Mouse (Mus musculus) megakaryocyte, embryonic 14.5 days (primary cell): ENCODE measurements at regions not wholly inside any gene's neighbourhood (a gene's known extent, or its start where the extent isn't known, plus 50 kb on each side); places are given as distances from the start of the nearest gene placed in this dataset.

Experiments used
- H3K27me3 ChIP-seq: replicated peaks from 2 replicates; pipeline ENCODE3; 2012; ENCODE audit warnings: inconsistent platforms
- H3K36me3 ChIP-seq: replicated peaks from 2 replicates; pipeline ENCODE3; 2012; ENCODE audit warnings: low read length, inconsistent platforms, mixed read lengths
- H3K4me1 ChIP-seq: 2 replicates; pipeline ENCODE4 v1.6.1; 2012; ENCODE audit warnings: inconsistent platforms
- H3K4me3 ChIP-seq: replicated peaks from 2 replicates; pipeline ENCODE3; 2012; ENCODE audit warnings: moderate library complexity, mild to moderate bottlenecking, inconsistent platforms
- H3K9me3 ChIP-seq: 2 replicates; pipeline ENCODE4 v1.6.1; 2012; ENCODE audit warnings: inconsistent platforms
- FLI1 ChIP-seq: IDR thresholded peaks from 2 replicates; pipeline ENCODE4 v1.6.1; 2012; ENCODE audit warnings: low read length, inconsistent platforms, mixed read lengths
- GATA1 ChIP-seq: IDR thresholded peaks from 3 replicates; pipeline ENCODE4 v1.6.1; 2012; ENCODE audit warnings: mixed read lengths, low read length, inconsistent platforms, borderline replicate concordance

DNA sequence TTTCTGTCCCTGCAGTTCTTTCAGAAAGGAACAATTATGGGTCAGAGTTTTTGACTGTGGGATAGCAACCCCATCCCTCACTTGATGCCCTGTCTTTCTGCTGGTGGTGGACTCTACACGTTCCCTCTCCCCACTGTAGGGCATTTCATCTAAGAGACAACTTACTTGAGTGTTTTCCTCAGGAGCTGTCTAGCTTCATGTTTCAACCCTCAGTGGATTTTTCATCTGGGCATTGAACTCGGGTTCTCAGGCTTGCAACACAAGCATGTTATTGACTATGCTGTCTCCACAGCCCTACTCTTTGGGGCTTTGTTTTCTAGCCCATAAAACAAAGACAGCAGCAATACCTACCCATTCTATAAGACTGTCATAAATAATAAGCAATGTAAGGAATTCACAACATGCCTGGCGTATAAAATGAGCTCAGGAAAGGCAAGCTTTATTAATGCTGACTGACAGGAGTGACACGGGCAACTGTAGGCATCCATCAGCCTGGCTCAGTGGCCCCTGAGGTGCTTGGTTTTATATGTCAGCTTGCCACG, 68.0 kb upstream of the Cpm start:
- H3K27me3 ChIP-seq = no peaks in the 10 kb centered on the region
- peaks cover 2% of the 10 kb centered on the region for H3K9me3 ChIP-seq

DNA sequence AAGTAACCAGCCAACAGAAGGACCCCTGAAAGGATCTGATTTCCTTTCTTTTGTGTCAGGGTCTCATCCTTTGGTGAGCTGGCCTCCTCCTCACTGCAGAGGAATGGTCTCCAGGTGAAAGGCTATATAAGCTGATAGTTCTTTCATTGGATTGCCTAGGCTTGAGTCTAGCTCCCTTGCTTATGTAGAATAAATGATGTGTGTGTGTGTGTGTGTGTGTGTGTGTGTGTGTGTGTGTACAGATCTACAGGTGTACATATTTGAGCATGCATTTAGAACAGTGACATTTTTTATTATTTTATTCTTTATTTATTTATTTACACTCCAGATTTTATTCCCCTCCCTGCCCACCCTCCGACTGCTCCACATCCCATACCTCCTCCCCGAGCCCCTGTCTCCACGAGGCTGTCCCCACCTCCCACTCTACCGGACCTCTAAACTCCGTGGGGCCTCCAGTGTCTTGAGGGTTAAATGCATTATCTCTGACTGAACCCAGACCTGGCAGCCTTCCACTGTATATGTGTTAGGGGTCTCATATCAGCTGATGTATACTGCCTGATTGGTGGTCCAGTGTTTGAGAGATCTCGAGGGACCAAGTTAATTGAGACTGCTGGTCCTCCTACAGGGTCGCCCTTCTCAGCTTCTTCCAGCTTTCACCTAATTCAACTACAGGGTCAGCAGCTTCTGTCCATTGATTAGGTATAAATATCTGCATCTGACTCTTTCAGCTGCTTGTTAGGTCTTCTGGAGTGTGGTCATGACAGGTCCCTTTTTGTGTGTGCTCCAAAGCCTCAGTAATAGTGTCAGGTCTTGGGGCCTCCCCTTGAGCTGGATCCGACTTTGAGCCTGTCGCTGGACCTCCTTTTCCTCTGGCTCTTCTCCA, 68.7 kb upstream of the Cpm start:
- Histone ChIP-seq H3K36me3 (no peaks in the 10 kb centered on the region), H3K9me3 (no peaks in the 10 kb centered on the region), H3K4me1 (no peaks in the 10 kb centered on the region), H3K27me3 (no peaks in the 10 kb centered on the region), H3K4me3 (no peak overlapping the region)
- TF ChIP-seq FLI1 (no peak), GATA1 (no peak)

More for the DNA sequence above, 68.0 kb upstream of the Cpm start:
- H3K4me1 ChIP-seq = no peaks in the 10 kb centered on the region
- no peaks in the 10 kb centered on the region for H3K36me3 ChIP-seq
- TF ChIP-seq FLI1 = no peak
- TF ChIP-seq GATA1 = no peak
- no peak overlapping the region for H3K4me3 ChIP-seq

GRCm38 (mm10) chr10:117559615-117560395, 69.5 kb upstream of the Cpm start:
- H3K4me1 ChIP-seq = no peaks in the 10 kb centered on the region
- H3K36me3 ChIP-seq = no peaks in the 10 kb centered on the region
- no peak for TF ChIP-seq FLI1
- no peak for TF ChIP-seq GATA1
- no peak overlapping the region for H3K4me3 ChIP-seq
- no peaks in the 10 kb centered on the region for H3K27me3 ChIP-seq
- peaks cover 6% of the 10 kb centered on the region; the same call in 1 of the 2 replicates for H3K9me3 ChIP-seq

DNA sequence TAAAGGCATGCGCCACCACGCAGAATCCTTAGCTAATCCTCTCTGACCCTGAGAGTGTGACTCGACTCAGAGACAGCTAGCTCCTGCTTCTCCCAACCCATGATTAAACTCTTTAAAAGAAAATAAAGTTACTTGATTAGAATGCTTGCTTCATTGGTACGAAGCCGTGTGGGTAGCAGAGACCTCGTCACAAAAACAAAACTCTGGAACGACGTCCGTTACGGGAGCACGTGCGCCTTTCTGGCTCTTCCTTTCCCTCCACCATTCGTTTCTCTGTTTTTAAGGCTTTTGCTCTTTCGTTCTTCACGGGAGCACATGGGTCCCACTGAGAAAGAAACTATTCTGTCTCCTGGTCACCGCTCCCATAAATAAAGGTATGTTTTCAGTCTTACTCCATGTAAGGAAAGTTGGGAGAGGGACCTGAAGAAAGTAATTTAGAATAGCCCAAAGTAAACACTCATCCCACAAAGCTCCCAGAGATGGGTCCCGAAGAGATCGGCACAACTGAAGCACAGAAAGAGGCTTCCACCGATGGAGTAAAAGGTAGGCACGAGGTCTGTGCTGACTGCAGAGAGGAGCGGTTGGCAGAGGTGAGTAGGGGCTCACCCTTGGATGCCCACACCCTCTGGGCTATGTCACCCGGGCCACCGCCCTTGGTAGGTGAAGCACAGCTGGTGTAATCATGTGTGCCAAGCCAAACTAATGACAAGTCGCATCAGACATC, 70.2 kb upstream of the Cpm start:
- Histone ChIP-seq H3K9me3 (peaks cover 6% of the 10 kb centered on the region; the same call in 1 of the 2 replicates), H3K4me1 (no peaks in the 10 kb centered on the region), H3K4me3 (no peak overlapping the region), H3K27me3 (no peaks in the 10 kb centered on the region), H3K36me3 (no peaks in the 10 kb centered on the region)
- TF ChIP-seq FLI1 = no peak
- no peak for TF ChIP-seq GATA1

DNA sequence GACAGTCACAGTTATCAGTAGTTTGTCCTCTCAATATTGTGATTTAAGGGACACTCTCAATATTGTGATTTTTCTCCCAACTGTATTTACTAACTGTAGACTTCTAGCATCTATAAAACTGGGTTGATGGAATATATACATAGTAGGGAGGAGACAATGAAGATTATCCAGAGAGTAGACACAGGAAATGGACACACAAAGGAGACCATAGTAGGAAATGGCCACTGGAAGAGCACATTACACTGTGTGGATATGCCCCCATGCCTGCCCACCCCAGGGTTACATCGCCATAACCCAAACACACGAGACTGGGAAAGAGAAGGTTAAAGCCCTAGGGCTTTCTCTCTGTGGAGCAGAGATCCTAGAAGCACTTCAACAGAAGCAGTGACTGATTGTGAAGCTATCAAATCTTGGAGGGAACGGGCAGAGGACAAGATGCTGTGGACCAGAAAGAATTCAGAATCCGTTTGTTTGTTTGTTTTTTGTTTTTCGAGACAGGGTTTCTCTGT, 71.0 kb upstream of the Cpm start:
- Histone ChIP-seq H3K27me3 (no peaks in the 10 kb centered on the region), H3K4me1 (no peaks in the 10 kb centered on the region), H3K4me3 (no peak overlapping the region), H3K36me3 (no peaks in the 10 kb centered on the region), H3K9me3 (peaks cover 6% of the 10 kb centered on the region; the same call in 1 of the 2 replicates)
- no peak for TF ChIP-seq GATA1
- no peak for TF ChIP-seq FLI1

DNA sequence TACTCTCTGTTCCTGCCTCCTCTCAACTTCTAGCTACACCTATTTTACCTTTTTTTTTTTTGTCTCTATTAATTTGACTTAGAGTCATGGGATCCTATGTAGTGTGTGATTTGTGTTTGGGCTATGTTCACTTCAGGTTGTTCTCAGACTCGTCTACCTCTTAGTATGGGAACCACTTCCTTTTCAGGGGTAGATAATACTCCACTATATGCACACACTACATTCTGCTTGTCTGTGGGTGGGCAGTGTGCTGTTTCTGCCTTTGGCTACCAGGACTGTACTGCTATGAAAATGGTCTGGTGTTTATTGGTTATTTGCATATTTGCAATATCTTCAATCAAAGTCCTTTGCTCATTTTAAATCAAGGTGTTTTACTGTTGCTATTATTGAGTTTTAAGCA, 71.6 kb upstream of the Cpm start:
- peaks cover 6% of the 10 kb centered on the region; the same call in 1 of the 2 replicates for H3K9me3 ChIP-seq
- TF ChIP-seq FLI1 = no peak
- no peak for TF ChIP-seq GATA1
- no peak overlapping the region for H3K4me3 ChIP-seq
- no peaks in the 10 kb centered on the region for H3K36me3 ChIP-seq
- no peaks in the 10 kb centered on the region for H3K4me1 ChIP-seq
- no peaks in the 10 kb centered on the region for H3K27me3 ChIP-seq

GRCm38 (mm10) chr10:117556851-117557542, 72.3 kb upstream of the Cpm start:
- peaks cover 10% of the 10 kb centered on the region for H3K9me3 ChIP-seq
- no peaks in the 10 kb centered on the region for H3K27me3 ChIP-seq
- no peaks in the 10 kb centered on the region for H3K4me1 ChIP-seq
- TF ChIP-seq FLI1 = no peak
- no peak for TF ChIP-seq GATA1
- H3K36me3 ChIP-seq = no peaks in the 10 kb centered on the region
- no peak overlapping the region for H3K4me3 ChIP-seq

GRCm38 (mm10) chr10:117556027-117556789, 73.1 kb upstream of the Cpm start:
- Histone ChIP-seq H3K36me3 (no peaks in the 10 kb centered on the region), H3K4me3 (no peak overlapping the region), H3K27me3 (no peaks in the 10 kb centered on the region), H3K4me1 (no peaks in the 10 kb centered on the region), H3K9me3 (peaks cover 18% of the 10 kb centered on the region)
- no peak for TF ChIP-seq FLI1
- no peak for TF ChIP-seq GATA1
